ENCODE assay signal across 8 mouse cellular contexts in genomic region chr15:99251626-99252380, GRCm38 (mm10). TPM values are rescaled to one million over a fixed set of nuclear protein-coding genes. Genes with fewer than 3 reads are reported as not detected.
DNase-seq lines count a peak whose midpoint lies in the region; ATAC-seq and TF ChIP-seq lines count a peak whose summit lies in the region.

TSS of gene Mcrs1 (minus strand) at chr15:99251961.

- peak within 1 kb of the TSS; percentile 100 for H3K9ac ChIP-seq in ES-E14 (ENCODE audit: insufficient read depth, low read depth, low read length, poor library complexity, severe bottlenecking)
- peak within 1 kb of the TSS; percentile 58 for H3K9ac ChIP-seq in forebrain, embryonic 15.5 days (replicated peaks)

- H3K27me3 ChIP-seq in forebrain, embryonic 15.5 days: no peaks in the 10 kb centered on the region

- H3K4me3 ChIP-seq in ES-E14 (ENCODE audit: insufficient read depth in 1 of 2, low read depth in 1 of 2, low read length in 2 of 2, poor library complexity in 1 of 2, severe bottlenecking in 1 of 2): peak within 1 kb of the TSS; percentile 78 to 100
- H3K4me3 ChIP-seq in forebrain, embryonic 15.5 days: peak within 1 kb of the TSS; percentile 69
- H3K4me3 ChIP-seq in lung, adult 2 months (replicated peaks; ENCODE audit: extremely low read depth, low read depth, low read length): peak within 1 kb of the TSS; percentile 83

- no peak for TF ChIP-seq CTCF in lung, adult 2 months (IDR thresholded peaks at IDR 0.05; ENCODE audit: insufficient read depth, low read length)

- ATAC-seq in forebrain, embryonic 15.5 days (replicated peaks): peak; percentile 93
- ATAC-seq in neutrophil, adult 5-6 weeks (ENCODE audit: extremely low read depth, insufficient number of reproducible peaks, low FRiP score, poor library complexity, severe bottlenecking): peak; percentile 89

- peak; percentile 77 for TF ChIP-seq POLR2A in lung, adult 2 months (IDR thresholded peaks at IDR 0.05; ENCODE audit: borderline replicate concordance, extremely low read depth, low read depth, low read length)

- intact Hi-C loops in heart, postnatal 25 days (cut with DNase I): no loop called here

- DNase-seq in ES-E14 (ENCODE audit: low read depth, low spot score): peak; percentile 98
- DNase-seq in cerebellum, adult 11-12 months: peak; percentile 99
- DNase-seq in heart, postnatal 25 days (ENCODE audit: low spot score): peak; percentile 98
- DNase-seq in layer of hippocampus, adult 18-20 months (ENCODE audit: low spot score in 2 of 2): peak; percentile 97 to 99
- DNase-seq in lung, adult 2 months: peak; percentile 97
- peak; percentile 93 to 96 for DNase-seq in thymus, adult 18-20 months

- H3K36me3 ChIP-seq in ES-E14 (ENCODE audit: control insufficient read depth, insufficient read depth, low read length, poor library complexity, severe bottlenecking): peaks cover 22% of the 10 kb centered on the region
- H3K36me3 ChIP-seq in forebrain, embryonic 15.5 days: peaks cover 11% of the 10 kb centered on the region

- H3K9me3 ChIP-seq in ES-E14 (ENCODE audit: control insufficient read depth, insufficient read depth, low read depth, low read length): no peaks in the 10 kb centered on the region
- H3K9me3 ChIP-seq in forebrain, embryonic 15.5 days: no peaks in the 10 kb centered on the region

- peak within 1 kb of the TSS; percentile 78 for H3K4me2 ChIP-seq in forebrain, embryonic 15.5 days (replicated peaks)

- in situ Hi-C loops in ES-E14 (cut with MboI; ENCODE audit: low sequenced_read_pairs in 2 of 2, unreplicated experiment in 2 of 2): no loop called here

- WGBS in forebrain, embryonic 15.5 days: under 1% methylated on average over 52 of the region's 52 CpGs
- WGBS in lung, adult 2 months: under 1% methylated on average over 52 of the region's 52 CpGs

- peak within 1 kb of the TSS; percentile 100 for H3K27ac ChIP-seq in ES-E14 (ENCODE audit: insufficient read depth, low read depth, low read length, poor library complexity, severe bottlenecking)
- H3K27ac ChIP-seq in forebrain, embryonic 15.5 days (replicated peaks): peak within 1 kb of the TSS; percentile 95

- H3K4me1 ChIP-seq in ES-E14 (ENCODE audit: control insufficient read depth in 2 of 2, insufficient read depth in 2 of 2, low read length in 2 of 2, poor library complexity in 1 of 2): peaks cover 8 to 41% of the 10 kb centered on the region in 2 experiments
- H3K4me1 ChIP-seq in forebrain, embryonic 15.5 days: peaks cover 23% of the 10 kb centered on the region
- no peaks in the 10 kb centered on the region for H3K4me1 ChIP-seq in lung, adult 2 months (ENCODE audit: control insufficient read depth, insufficient read depth, low read length)

TF ChIP-seq in ES-E14, 5 proteins besides CTCF, POLR2A, EP300 and RAD21:
- TF ChIP-seq ZC3H11A (IDR thresholded peaks at IDR 0.05; ENCODE audit: borderline replicate concordance, low read depth, low read length) (no peak), MAFK (IDR thresholded peaks at IDR 0.05; ENCODE audit: insufficient read depth, low read depth, low read length) (peak; percentile 2; the same call in 1 of the 2 replicates), ZNF384 (IDR thresholded peaks at IDR 0.05; ENCODE audit: low read depth, low read length) (no peak), HCFC1 (IDR thresholded peaks at IDR 0.05; ENCODE audit: borderline replicate concordance, insufficient read depth, low read length) (peak; percentile 79; the same call in 1 of the 2 replicates), CHD2 (IDR thresholded peaks at IDR 0.05; ENCODE audit: low read depth, low read length) (peak; percentile 68)

RNA-seq across cellular contexts. Expression of gene Mcrs1, which starts in this region (rescaled TPM):
- total RNA-seq in ES-E14 (2012; rRNA removed): 113 and 127 TPM in 2 replicates
- polyA plus RNA-seq in forebrain, embryonic 15.5 days (2015; fragmentation: Nextera tagmentation; extraction: Ambion mirVana): 209 and 212 TPM in 2 replicates
- total RNA-seq in heart, postnatal 25 days (2021): 10 to 100 TPM; 47.4 to 50.9 TPM
- total RNA-seq in layer of hippocampus, adult 18-20 months (2021): 10 to 100 TPM; 77.2 to 78.3 TPM
- 59.2 and 65.6 TPM in 2 replicates for polyA plus RNA-seq in lung, adult 2 months (2012; rRNA removed)
- 37.9 and 43.1 TPM in 2 replicates for total RNA-seq in neutrophil, adult 5-6 weeks (2017)

Comparison
In these comparisons a context has a peak if more than half of its experiments do, and no peak if none do; other contexts are left out.
1. Peak in every context shown above with its lines: DNase-seq, ATAC-seq, H3K4me3 ChIP-seq and H3K27ac ChIP-seq.